Mouse (Mus musculus) CH12.LX (cell line): ENCODE results near the gene Catip. TPM values are rescaled to one million over a fixed set of nuclear protein-coding genes. Genes with fewer than 3 reads are reported as not detected.

Experiments used
- DNase-seq: peaks from one replicate; pipeline ENCODE4 v3.0.0-alpha.2; 2013; ENCODE audit errors: extremely low read depth
- H3K27ac ChIP-seq: 2 replicates; pipeline ENCODE4 v1.5.1; 2012; ENCODE audit warnings: low read depth, mild to moderate bottlenecking, control low read depth, moderate library complexity; ENCODE audit not compliant: insufficient read depth
- H3K27me3 ChIP-seq: replicated peaks from 2 replicates; pipeline ENCODE3; 2012; ENCODE audit warnings: inconsistent platforms
- H3K36me3 ChIP-seq, 2 experiments: replicated peaks in 1 of 2; 2 replicates each; pipeline versions ENCODE3 to v1.6.1; 2012; ENCODE audit warnings: inconsistent platforms in 1 of 2, low read length in 1 of 2, mild to moderate bottlenecking in 1 of 2, mixed read lengths in 1 of 2, moderate library complexity in 1 of 2; ENCODE audit not compliant: control insufficient read depth in 1 of 2, insufficient read depth in 1 of 2
- H3K4me1 ChIP-seq, 2 experiments: 2 replicates each; pipeline ENCODE4 v1.6.1; 2012; ENCODE audit warnings: inconsistent platforms in 1 of 2, moderate library complexity in 1 of 2; ENCODE audit not compliant: insufficient read depth in 2 of 2, control insufficient read depth in 1 of 2
- H3K4me2 ChIP-seq: 2 replicates; pipeline ENCODE4 v1.6.1; 2012; ENCODE audit warnings: low read depth, mild to moderate bottlenecking, control low read depth; ENCODE audit not compliant: poor library complexity, insufficient read depth, severe bottlenecking
- H3K4me3 ChIP-seq, 3 experiments: fragments of 150-350 bp in 1 of 3; sonication (generic) in 1 of 3; replicated peaks in 1 of 3; 2 replicates each; pipeline versions ENCODE3 to v1.5.1; 2011 to 2012; ENCODE audit warnings: low read depth in 2 of 3, low read length in 2 of 3, mild to moderate bottlenecking in 2 of 3, moderate library complexity in 2 of 3, control low read depth in 1 of 3, improper control_type of control experiment in 1 of 3, inconsistent platforms in 1 of 3, mixed read lengths in 1 of 3; ENCODE audit not compliant: poor library complexity in 1 of 3
- H3K79me2 ChIP-seq: replicated peaks from 2 replicates; pipeline ENCODE4 v1.6.1; 2012; ENCODE audit warnings: mild to moderate bottlenecking, moderate library complexity; ENCODE audit not compliant: control insufficient read depth, poor library complexity, insufficient read depth, severe bottlenecking; ENCODE audit errors: extremely low read depth
- H3K9ac ChIP-seq: 2 replicates; pipeline ENCODE4 v1.6.1; 2012; ENCODE audit warnings: low read depth, mild to moderate bottlenecking, control low read depth, moderate library complexity; ENCODE audit not compliant: insufficient read depth
- H3K9me3 ChIP-seq: replicated peaks from 2 replicates; pipeline ENCODE3; 2012; ENCODE audit warnings: low read length, inconsistent platforms, mixed read lengths
- BHLHE40 ChIP-seq: IDR thresholded peaks from 2 replicates; pipeline ENCODE4 v1.6.1; 2011; ENCODE audit warnings: mild to moderate bottlenecking, low read depth, low read length, improper control_type of control experiment
- CHD1 ChIP-seq: IDR thresholded peaks from 2 replicates; pipeline ENCODE4 v1.6.1; 2012; ENCODE audit warnings: low read depth, low read length, improper control_type of control experiment, inconsistent platforms
- CHD2 ChIP-seq: IDR thresholded peaks from 2 replicates; pipeline ENCODE4 v1.6.1; 2011; ENCODE audit warnings: low read length, improper control_type of control experiment
- E2F4 ChIP-seq: IDR thresholded peaks from 2 replicates; pipeline ENCODE4 v1.6.1; 2011; ENCODE audit warnings: low read depth, low read length, improper control_type of control experiment; ENCODE audit not compliant: insufficient replicate concordance
- ELF1 ChIP-seq: IDR thresholded peaks from 2 replicates; pipeline ENCODE4 v1.6.1; 2014; ENCODE audit warnings: low read depth, mild to moderate bottlenecking, inconsistent platforms, low read length, improper control_type of control experiment
- EP300 ChIP-seq: IDR thresholded peaks from 2 replicates; pipeline ENCODE4 v1.6.1; 2011; ENCODE audit warnings: low read length, improper control_type of control experiment
- ETS1 ChIP-seq: conservative IDR thresholded peaks from 2 replicates; pipeline ENCODE4 v1.6.1; 2012; ENCODE audit warnings: low read depth, mild to moderate bottlenecking, inconsistent platforms, low read length, improper control_type of control experiment, moderate library complexity
- GABPA ChIP-seq: IDR thresholded peaks from 2 replicates; pipeline ENCODE4 v1.6.1; 2012; ENCODE audit warnings: low read depth, low read length, improper control_type of control experiment, inconsistent platforms; ENCODE audit not compliant: insufficient replicate concordance
- HCFC1 ChIP-seq: IDR thresholded peaks from 2 replicates; pipeline ENCODE4 v1.6.1; 2012; ENCODE audit warnings: low read depth, mild to moderate bottlenecking, inconsistent platforms, low read length, improper control_type of control experiment
- IRF4 ChIP-seq: IDR thresholded peaks from 2 replicates; pipeline ENCODE4 v1.6.1; 2014; ENCODE audit warnings: low read depth, mild to moderate bottlenecking, inconsistent platforms, low read length, improper control_type of control experiment
- JUN ChIP-seq: IDR thresholded peaks from 2 replicates; pipeline ENCODE4 v1.6.1; 2011; ENCODE audit warnings: low read depth, mild to moderate bottlenecking, low read length, improper control_type of control experiment, moderate library complexity; ENCODE audit not compliant: insufficient read depth
- JUND ChIP-seq: conservative IDR thresholded peaks from 2 replicates; pipeline ENCODE4 v1.6.1; 2011; ENCODE audit warnings: low read depth, low read length, improper control_type of control experiment
- MAFK ChIP-seq: IDR thresholded peaks from 2 replicates; pipeline ENCODE4 v1.6.1; 2011; ENCODE audit warnings: low read length, improper control_type of control experiment; ENCODE audit not compliant: insufficient replicate concordance
- MAX ChIP-seq: IDR thresholded peaks from 2 replicates; pipeline ENCODE4 v1.6.1; 2011; ENCODE audit warnings: low read length, improper control_type of control experiment
- MAZ ChIP-seq: IDR thresholded peaks from 2 replicates; pipeline ENCODE4 v1.6.1; 2012; ENCODE audit warnings: low read depth, mild to moderate bottlenecking, inconsistent platforms, low read length, improper control_type of control experiment, moderate library complexity
- MEF2A ChIP-seq: IDR thresholded peaks from 2 replicates; pipeline ENCODE4 v1.6.1; 2014; ENCODE audit warnings: low read depth, mild to moderate bottlenecking, inconsistent platforms, low read length, improper control_type of control experiment, borderline replicate concordance
- MXI1 ChIP-seq: IDR thresholded peaks from 2 replicates; pipeline ENCODE4 v1.6.1; 2011; ENCODE audit warnings: mild to moderate bottlenecking, low read depth, low read length, improper control_type of control experiment
- MYC ChIP-seq: IDR thresholded peaks from 2 replicates; pipeline ENCODE4 v1.6.1; 2011; ENCODE audit warnings: low read depth, mild to moderate bottlenecking, improper control_type of control experiment, low read length
- NRF1 ChIP-seq: IDR thresholded peaks from 2 replicates; pipeline ENCODE4 v1.6.1; 2014; ENCODE audit warnings: low read depth, mild to moderate bottlenecking, inconsistent platforms, low read length, improper control_type of control experiment, moderate library complexity
- PAX5 ChIP-seq: IDR thresholded peaks from 2 replicates; pipeline ENCODE4 v1.6.1; 2012; ENCODE audit warnings: low read length, inconsistent platforms, mixed read lengths
- POLR2A ChIP-seq: IDR thresholded peaks from 2 replicates; pipeline ENCODE4 v1.6.1; 2011; ENCODE audit warnings: low read depth, mild to moderate bottlenecking, improper control_type of control experiment, low read length
- POLR2AphosphoS2 ChIP-seq: IDR thresholded peaks from 2 replicates; pipeline ENCODE4 v1.6.1; 2011; ENCODE audit warnings: low read depth, low read length, improper control_type of control experiment
- RAD21 ChIP-seq: IDR thresholded peaks from 2 replicates; pipeline ENCODE4 v1.6.1; 2011; ENCODE audit warnings: low read depth, mild to moderate bottlenecking, low read length, improper control_type of control experiment, moderate library complexity
- RCOR1 ChIP-seq: conservative IDR thresholded peaks from 2 replicates; pipeline ENCODE4 v1.6.1; 2012; ENCODE audit warnings: low read depth, mild to moderate bottlenecking, inconsistent platforms, low read length, improper control_type of control experiment
- SIN3A ChIP-seq: IDR thresholded peaks from 2 replicates; pipeline ENCODE4 v1.6.1; 2012; ENCODE audit warnings: low read length, improper control_type of control experiment, inconsistent platforms
- SMC3 ChIP-seq: IDR thresholded peaks from 2 replicates; pipeline ENCODE4 v1.6.1; 2011; ENCODE audit warnings: low read depth, low read length, improper control_type of control experiment
- TBP ChIP-seq: conservative IDR thresholded peaks from 2 replicates; pipeline ENCODE4 v1.6.1; 2011; ENCODE audit warnings: low read depth, low read length, improper control_type of control experiment
- TCF12 ChIP-seq: IDR thresholded peaks from 2 replicates; pipeline ENCODE4 v1.6.1; 2014; ENCODE audit warnings: low read depth, mild to moderate bottlenecking, inconsistent platforms, low read length, improper control_type of control experiment
- UBTF ChIP-seq: IDR thresholded peaks from 2 replicates; pipeline ENCODE4 v1.6.1; 2012; ENCODE audit warnings: low read depth, mild to moderate bottlenecking, inconsistent platforms, low read length, improper control_type of control experiment, moderate library complexity
- USF1 ChIP-seq: IDR thresholded peaks from 2 replicates; pipeline ENCODE4 v1.6.1; 2014; ENCODE audit warnings: low read depth, mild to moderate bottlenecking, inconsistent platforms, low read length, improper control_type of control experiment
- USF2 ChIP-seq: conservative IDR thresholded peaks from 2 replicates; pipeline ENCODE4 v1.6.1; 2011; ENCODE audit warnings: low read depth, low read length, improper control_type of control experiment
- ZC3H11A ChIP-seq: IDR thresholded peaks from 2 replicates; pipeline ENCODE4 v1.6.1; 2012; ENCODE audit warnings: low read depth, mild to moderate bottlenecking, inconsistent platforms, low read length, improper control_type of control experiment
- ZMIZ1 ChIP-seq: IDR thresholded peaks from 2 replicates; pipeline ENCODE4 v1.6.1; 2012; ENCODE audit warnings: low read depth, mild to moderate bottlenecking, inconsistent platforms, low read length, improper control_type of control experiment
- ZNF384 ChIP-seq: IDR thresholded peaks from 2 replicates; pipeline ENCODE4 v1.6.1; 2012; ENCODE audit warnings: low read depth, low read length, improper control_type of control experiment, inconsistent platforms
- dilution Hi-C: fragments of 300-500 bp; cut with MboI; formaldehyde crosslinking; loops from 2 replicates; pipeline ENCODE4 v1.14.3; 2020; ENCODE audit warnings: low sequenced_read_pairs; ENCODE audit not compliant: extremely low pct_unique_long_range_greater_than_20kb, extremely low pct_ligation_motif_present
- in situ Hi-C: fragments of 300-500 bp; cut with MboI; formaldehyde crosslinking; loops from 3 replicates; pipeline ENCODE4 v1.14.3; 2019; ENCODE audit warnings: low sequenced_read_pairs, low pct_ligation_motif_present, low pct_unique_long_range_greater_than_20kb, mixed read lengths
- polyA plus RNA-seq: library from polyadenylated mRNA; unstranded; fragments of >175 nt; gene quantifications from 2 replicates; pipeline ENCODE4 v1.2.1, GENCODE M21; 2012; ENCODE audit warnings: low read depth; ENCODE audit not compliant: insufficient read length
- total RNA-seq, 2 experiments: library from RNA; depleted of rRNA; stranded (reverse); fragments of 300-350 nt in 1 of 2; fragments of >200 nt in 1 of 2; gene quantifications; 2 replicates each; pipeline ENCODE4 v1.2.3; 2012 to 2014

The Catip gene
- total and polyA plus RNA-seq, 3 experiments = 0.11 to 2.6 (median 0.30) TPM

DNA sequence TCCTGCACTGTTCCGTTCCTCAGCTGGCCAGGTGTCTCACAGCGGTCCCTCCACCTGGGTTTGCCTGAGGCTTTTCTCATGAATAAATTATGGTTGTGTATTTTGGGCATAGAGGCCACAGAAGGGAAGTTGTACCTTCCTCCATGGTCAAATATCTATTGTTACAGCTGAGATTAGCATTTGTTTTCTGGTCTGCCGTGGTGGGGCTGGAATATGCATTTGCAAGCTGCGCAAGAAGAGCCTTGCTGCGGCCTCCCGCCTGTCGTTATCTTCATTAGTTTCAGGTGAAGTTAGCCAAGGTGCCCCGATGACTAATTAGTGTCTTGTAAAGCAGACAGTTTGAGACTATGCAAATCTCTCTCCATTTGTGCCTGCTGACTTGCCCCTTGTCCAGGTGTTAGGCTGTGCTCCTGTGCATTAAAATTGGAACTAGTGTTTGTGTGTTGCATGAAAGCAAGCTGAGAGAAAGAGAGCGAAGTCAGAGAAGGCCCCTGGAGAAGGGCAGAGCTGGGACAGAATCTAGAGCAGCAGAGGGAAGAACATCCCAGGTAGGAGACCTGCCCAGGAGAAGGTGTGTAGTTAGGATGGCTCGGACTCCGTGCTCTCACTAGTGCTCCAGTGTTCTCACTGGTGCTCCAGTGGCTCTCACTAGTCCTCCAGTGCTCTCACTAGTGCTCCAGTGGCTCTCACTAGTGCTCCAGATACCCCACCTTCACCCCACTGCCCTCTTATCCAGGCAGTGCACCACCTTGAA lies 17.6 kb upstream of the Catip start:
- Histone ChIP-seq H3K36me3 (peaks cover 40 to 60% of the 10 kb centered on the region in 2 experiments), H3K9me3 (peaks cover 13% of the 10 kb centered on the region), H3K27ac (peak overlapping the region; percentile 100), H3K4me3 (peak overlapping the region in 2 of 3 experiments; percentile 33 to 46), H3K27me3 (no peaks in the 10 kb centered on the region), H3K4me2 (peak overlapping the region; percentile 80), H3K9ac (peak overlapping the region; percentile 37; the same call in 1 of the 2 replicates), H3K4me1 (peaks cover 67 to 90% of the 10 kb centered on the region in 2 experiments), H3K79me2 (peaks cover 55% of the 10 kb centered on the region)
- dilution Hi-C loops (no loop called here), in situ Hi-C loops (no loop called here)
- TF ChIP-seq SMC3 (peak; percentile 7; the same call in 1 of the 2 replicates), ELF1 (no peak), GABPA (no peak), MAX (peak; percentile 28; the same call in 1 of the 2 replicates), ZNF384 (no peak), SIN3A (0 out of 2 replicates have a peak, but pooled peaks have one; percentile 67), CHD1 (peak; percentile 86), MAZ (peak; percentile 81; the same call in 1 of the 2 replicates), JUN (peak; percentile 62), UBTF (peak; percentile 75; the same call in 1 of the 2 replicates), JUND (peak; percentile 56), POLR2A (no peak), ZC3H11A (no peak), CHD2 (peak; percentile 73), BHLHE40 (peak; percentile 86), USF1 (no peak), MAFK (peak; percentile 70; the same call in 1 of the 2 replicates), MEF2A (peak; percentile 97), IRF4 (peak; percentile 83), PAX5 (no peak), MYC (no peak; the same call in 1 of the 2 replicates), HCFC1 (peak; percentile 28; the same call in 1 of the 2 replicates), EP300 (peak; percentile 95), TCF12 (peak; percentile 99), MXI1 (peak; percentile 71; the same call in 1 of the 2 replicates), RAD21 (no peak; the same call in 1 of the 2 replicates), POLR2AphosphoS2 (no peak), USF2 (no peak), RCOR1 (peak; percentile 52), NRF1 (peak; percentile 70), ZMIZ1 (peak; percentile 68), TBP (peak; percentile 25; the same call in 1 of the 2 replicates), E2F4 (no peak), ETS1 (peak; percentile 95)
- DNase-seq = peak; percentile 90
